Mouse (Mus musculus) layer of hippocampus, adult 6 months (tissue): Measurements from ENCODE around the gene Gm813. TPM values are rescaled to one million over a fixed set of nuclear protein-coding genes. Genes with fewer than 3 reads are reported as not detected.

ENCODE experiments used
- long read RNA-seq, 2 experiments: library from polyadenylated mRNA; unstranded; transcript quantifications; one replicate each; pipeline ENCODE4 v2.0.0; 2019 to 2020
- polyA plus RNA-seq: library from polyadenylated mRNA; unstranded; fragments of <200 nt; fragmentation: Nextera tagmentation; gene quantifications from 2 replicates; pipeline ENCODE4 v1.2.3, GENCODE M21; 2021

The Gm813 gene
- polyA plus RNA-seq = not detected in 2 replicates
- long read RNA-seq, experiment 1 = 0 reads
- long read RNA-seq, experiment 2 = 0 reads

DNA sequence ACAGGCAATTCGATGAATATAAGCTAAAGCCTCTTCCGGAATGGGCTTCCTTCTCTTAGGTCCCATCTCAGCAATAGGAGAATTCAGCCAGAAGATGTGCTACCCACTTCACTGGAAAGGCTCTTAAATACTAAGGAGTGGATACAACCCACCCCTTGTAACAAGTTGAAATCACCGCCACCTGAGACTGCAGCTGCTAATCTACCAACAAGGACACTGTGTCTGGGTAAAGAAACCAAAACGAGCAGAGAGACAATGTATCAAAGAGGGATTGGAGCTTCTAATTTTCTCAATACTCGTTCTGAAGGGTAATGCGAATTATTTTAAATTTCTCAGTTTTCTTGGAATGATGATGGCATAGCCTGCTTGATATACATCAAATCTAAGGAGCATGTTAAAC lies at the start of gene Gm813:
Gm813 (minus strand) TSS at position 101 of the 400 bp plus-strand sequence.

GRCm38 (mm10) chr16:58638689-58639175 lies 22.0 kb upstream of the Gm813 start, which contains the start of gene E330017A01Rik:
TSS of gene E330017A01Rik (minus strand) at chr16:58638739.

Other genes starting within 250 kb of the Gm813 start
- 0.85 and 1.1 TPM in 2 replicates for gene Dcbld2, start 208.5 kb downstream of the Gm813 start, polyA plus RNA-seq
- gene St3gal6, start 92.7 kb downstream of the Gm813 start, polyA plus RNA-seq = 12.5 and 13.4 TPM in 2 replicates
- not detected in 2 replicates for gene E330017A01Rik, start 21.8 kb upstream of the Gm813 start, polyA plus RNA-seq
- gene Cpox, start 53.3 kb upstream of the Gm813 start, polyA plus RNA-seq = 21.6 and 22.5 TPM in 2 replicates
- gene Gpr15, start 102.1 kb upstream of the Gm813 start, polyA plus RNA-seq = 0.11 TPM in 1 of 2 replicates, not detected in the other
- gene Cldnd1, start 110.9 kb upstream of the Gm813 start, polyA plus RNA-seq = 95.5 and 116 TPM in 2 replicates
- not detected in 2 replicates for gene Olfr172, start 146.2 kb upstream of the Gm813 start, polyA plus RNA-seq
- not detected in 2 replicates for gene Olfr173, start 183.3 kb upstream of the Gm813 start, polyA plus RNA-seq
- not detected in 2 replicates for gene Olfr175-ps1, start 209.8 kb upstream of the Gm813 start, polyA plus RNA-seq